Mouse (Mus musculus) heart, adult 9 months (tissue): ENCODE data around the gene Mylk2.
A peak's percentile ranks its signal among the peaks of the same experiment; 100 is the strongest.

Source experiments
- DNase-seq, 2 experiments: peaks; one replicate each; pipeline ENCODE4 v3.0.0; 2022; ENCODE audit warnings: low spot score in 2 of 2

Gene Mylk2

DNA sequence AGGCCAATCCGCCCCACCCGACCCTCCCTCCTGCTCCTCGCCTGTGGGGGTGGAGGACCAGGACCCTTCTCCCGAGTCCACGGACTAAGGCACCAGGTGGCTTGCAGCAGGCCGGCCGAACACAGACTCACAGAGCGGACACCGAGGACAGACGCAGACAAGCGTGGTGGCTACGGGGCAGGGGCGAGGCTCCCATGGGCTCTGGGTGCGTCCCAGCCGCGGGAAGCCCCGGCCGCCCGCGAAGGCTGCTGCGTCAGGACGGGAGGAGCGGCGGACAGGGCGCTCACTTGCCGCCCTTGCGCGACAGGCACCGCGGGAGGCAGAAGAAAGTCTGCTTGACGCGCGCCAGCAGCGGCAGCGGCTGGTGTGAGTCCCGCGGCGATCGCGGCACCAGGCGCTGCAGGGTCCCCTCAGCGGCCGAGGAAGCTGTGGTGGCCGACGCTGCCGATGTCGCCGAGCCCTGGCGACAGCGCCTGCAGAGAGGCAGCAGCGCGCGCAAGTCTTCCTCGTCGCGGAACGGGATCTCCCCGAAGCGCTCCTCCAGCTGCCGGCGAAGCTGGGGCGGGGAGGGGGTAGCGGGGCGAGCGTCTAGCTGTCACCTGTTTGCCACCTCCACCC lies 31.9 kb downstream of the Mylk2 start:
- no peak for DNase-seq

GRCm38 (mm10) chr2:152943568-152943967 lies 32.4 kb downstream of the Mylk2 start:
- DNase-seq, result no peak

- DNase-seq, result no peak
Observed at GRCm38 (mm10) chr2:152944013-152944412, 32.9 kb downstream of the Mylk2 start.

DNA sequence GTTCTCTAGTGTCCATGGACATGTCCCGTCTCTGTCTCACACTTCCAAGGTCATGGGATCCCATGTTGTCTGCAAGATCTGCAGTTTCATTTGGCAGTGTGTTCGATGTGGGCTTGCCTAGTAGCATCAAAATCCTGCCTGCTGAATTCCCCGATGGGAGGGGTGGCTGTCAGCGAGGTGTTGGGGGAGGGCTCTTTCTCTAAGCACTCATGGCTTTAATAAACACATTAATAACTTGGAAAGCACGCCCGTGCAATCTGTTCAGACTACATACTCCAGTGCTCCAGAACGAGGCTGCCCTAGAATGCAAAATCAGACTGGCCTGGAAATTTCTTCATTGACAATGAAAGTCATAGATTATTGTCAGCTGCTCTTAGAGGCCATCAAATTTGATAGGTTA lies 35.9 kb downstream of the Mylk2 start:
- no peak for DNase-seq

DNA sequence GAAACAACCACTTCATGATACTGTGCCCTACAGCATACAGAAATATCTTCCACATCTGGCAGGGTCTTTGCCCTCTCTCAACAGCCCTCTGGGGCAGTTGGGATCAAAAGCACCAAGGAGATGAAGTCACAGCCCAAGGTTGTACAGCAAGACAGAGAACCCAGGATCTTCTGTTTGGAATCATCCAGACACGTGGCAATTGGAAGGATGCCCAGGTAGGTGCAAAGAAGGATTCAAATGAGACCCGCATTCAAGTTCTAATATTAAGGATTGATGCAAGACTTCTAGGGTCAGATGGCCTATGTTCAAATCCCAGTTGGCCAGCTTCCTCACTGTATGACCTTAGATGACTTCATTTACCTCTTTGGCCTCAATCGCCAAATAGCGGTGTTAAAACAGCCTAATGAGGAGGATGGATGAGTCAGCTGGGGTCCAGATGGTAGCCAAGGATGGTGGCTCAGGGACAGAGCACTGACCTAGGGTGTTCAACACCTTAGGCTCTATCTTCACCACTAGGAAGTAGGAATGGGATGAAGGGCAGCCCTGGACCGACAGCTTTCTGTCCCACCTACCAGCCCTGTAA lies 37.4 kb downstream of the Mylk2 start:
- no peak for DNase-seq

- DNase-seq, result no peak
Observed at GRCm38 (mm10) chr2:152950358-152951064, 39.4 kb downstream of the Mylk2 start.

DNA sequence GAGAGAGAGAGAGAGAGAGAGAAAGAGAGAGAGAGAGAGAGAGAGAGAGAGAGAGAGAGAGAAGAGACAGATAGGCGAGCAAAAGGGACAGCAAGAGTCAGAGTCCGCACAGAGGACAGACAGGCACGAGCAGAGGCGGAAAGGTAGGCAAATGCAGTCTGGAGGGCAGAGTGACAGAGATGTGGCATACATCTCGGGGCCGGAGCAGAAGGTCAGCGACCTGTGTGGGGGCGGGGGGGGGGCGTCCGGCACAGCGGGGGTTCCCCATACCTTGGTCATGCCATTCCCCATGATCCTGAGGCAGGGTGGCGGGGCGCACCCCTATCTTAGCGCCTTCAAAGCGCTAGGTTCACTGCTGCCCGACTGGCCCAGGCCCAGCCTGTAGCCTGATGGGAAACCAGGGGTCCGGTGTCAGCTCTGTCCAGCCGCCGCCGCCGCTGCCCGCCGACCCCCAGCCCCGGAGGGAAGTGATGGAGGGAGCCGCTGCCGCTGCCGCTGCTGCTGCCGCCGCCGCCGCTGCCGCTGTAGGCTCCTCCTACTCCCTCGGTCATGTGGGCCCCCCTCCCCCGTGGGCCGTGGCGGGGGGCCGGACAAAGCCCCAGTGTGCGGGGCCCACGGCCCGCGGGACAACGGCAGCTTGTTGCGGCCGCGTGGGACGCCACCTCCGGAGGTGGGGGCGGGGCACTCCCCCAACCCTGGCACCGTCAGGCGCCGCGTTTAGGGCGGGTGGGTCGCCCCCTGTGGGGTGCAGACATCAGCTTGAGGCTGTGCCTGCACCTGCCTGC lies 40.1 kb downstream of the Mylk2 start, which contains the start of gene Dusp15:
Gene Dusp15, minus strand, starts transcription at position 634 of the 785 bp plus-strand sequence.
- no peak for DNase-seq

DNA sequence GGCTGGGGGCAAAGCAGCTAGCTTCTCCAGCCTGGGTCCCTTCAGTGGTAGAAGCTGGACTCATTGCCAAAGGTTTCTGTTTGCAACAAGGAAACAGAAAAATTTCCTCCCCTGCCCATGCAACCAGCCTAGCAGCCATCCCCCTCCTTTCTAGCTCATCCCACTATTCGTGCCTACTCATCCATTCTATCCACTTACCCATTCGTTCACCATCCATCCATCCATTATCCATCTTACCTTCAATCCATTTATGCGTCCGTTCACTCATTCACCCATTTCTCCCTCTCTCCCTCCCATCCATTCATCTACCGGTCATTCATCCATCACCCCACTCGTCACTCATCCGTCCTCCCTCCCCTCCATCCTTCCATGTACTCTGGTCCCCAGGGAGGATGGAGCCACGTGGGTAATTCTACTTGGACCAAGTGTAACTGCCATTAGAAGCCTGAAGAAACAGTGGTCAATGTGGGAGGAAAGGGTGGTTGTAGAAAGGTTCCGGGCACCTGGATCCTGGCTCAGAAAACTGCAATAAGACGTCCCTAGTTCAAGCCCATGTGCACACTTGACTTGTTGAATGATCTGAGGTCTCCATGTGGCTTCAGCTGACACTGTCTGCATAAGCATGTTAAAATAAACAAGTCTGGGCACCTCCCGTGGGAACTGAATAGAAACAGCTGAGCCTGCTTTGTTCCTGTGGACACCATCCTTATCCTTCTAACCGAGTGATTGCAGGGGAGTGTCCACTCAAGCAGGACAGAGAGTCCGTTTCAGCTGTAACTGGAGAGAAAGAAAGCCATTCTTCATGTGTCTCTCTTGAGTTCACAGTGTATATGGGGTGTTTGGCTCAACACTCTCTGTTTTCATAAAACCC lies 40.9 kb downstream of the Mylk2 start:
- DNase-seq, result no peak

GRCm38 (mm10) chr2:152958116-152958515 lies 47.0 kb downstream of the Mylk2 start:
- DNase-seq, result no peak

DNA sequence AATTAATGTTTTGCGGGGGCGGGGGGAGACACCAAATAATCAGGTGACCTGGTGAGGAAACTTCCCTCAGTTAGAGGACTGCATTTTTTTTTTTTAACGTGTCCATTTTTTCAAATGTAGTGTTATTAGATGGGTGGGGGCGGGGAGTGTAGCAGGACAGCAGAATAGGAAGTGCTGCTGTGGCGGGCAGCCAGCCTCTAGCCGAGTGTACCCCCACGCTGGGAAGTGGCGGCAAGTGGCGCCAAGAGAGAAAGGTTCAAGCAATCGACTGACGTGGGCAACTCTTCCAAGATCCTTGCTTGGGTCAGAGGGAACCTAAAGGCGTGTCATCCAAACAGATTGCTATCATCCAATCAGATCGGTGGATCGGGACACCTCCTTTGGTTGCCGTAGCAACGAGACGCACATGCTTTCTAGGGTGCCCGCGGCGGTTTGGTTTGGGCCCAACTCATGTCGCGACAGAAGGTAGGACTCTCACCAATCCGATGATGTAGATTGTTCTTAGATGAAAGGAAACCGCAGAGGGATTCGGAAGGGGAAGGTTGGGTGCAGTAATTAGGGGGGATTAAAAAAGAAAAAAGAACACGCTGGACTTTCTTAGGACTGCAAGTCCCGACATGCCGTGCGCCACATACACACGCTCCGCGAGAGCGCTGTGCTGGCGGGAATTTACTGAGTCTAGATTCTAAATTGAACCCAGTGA lies 51.1 kb downstream of the Mylk2 start, which contains the start of gene Ttll9:
Gene Ttll9, plus strand, starts transcription at position 395 of the 703 bp plus-strand sequence.
- peak; percentile 77 to 79 for DNase-seq

GRCm38 (mm10) chr2:152965555-152965954 lies 54.4 kb downstream of the Mylk2 start:
- no peak for DNase-seq
